Mouse (Mus musculus) CH12.LX (cell line): ENCODE measurements around the gene Ramp1.
A peak's percentile ranks its signal among the peaks of the same experiment; 100 is the strongest.

Experiments
- CHD1 ChIP-seq: IDR thresholded peaks from 2 replicates; pipeline ENCODE4 v1.6.1; 2012; ENCODE audit warnings: low read depth, low read length, improper control_type of control experiment, inconsistent platforms
- CTCF ChIP-seq, 2 experiments: IDR thresholded peaks in 1 of 2; conservative IDR thresholded peaks in 1 of 2; 2 replicates each; pipeline ENCODE4 v1.5.1; 2011 to 2012; ENCODE audit warnings: low read depth in 2 of 2, low read length in 2 of 2, improper control_type of control experiment in 1 of 2, inconsistent platforms in 1 of 2, mild to moderate bottlenecking in 1 of 2, moderate library complexity in 1 of 2
- E2F4 ChIP-seq: IDR thresholded peaks from 2 replicates; pipeline ENCODE4 v1.6.1; 2011; ENCODE audit warnings: low read depth, low read length, improper control_type of control experiment; ENCODE audit not compliant: insufficient replicate concordance
- EP300 ChIP-seq: IDR thresholded peaks from 2 replicates; pipeline ENCODE4 v1.6.1; 2011; ENCODE audit warnings: low read length, improper control_type of control experiment
- HCFC1 ChIP-seq: IDR thresholded peaks from 2 replicates; pipeline ENCODE4 v1.6.1; 2012; ENCODE audit warnings: low read depth, mild to moderate bottlenecking, inconsistent platforms, low read length, improper control_type of control experiment
- KAT2A ChIP-seq: IDR thresholded peaks from 2 replicates; pipeline ENCODE4 v1.6.1; 2012; ENCODE audit warnings: low read length, improper control_type of control experiment, inconsistent platforms; ENCODE audit not compliant: insufficient replicate concordance
- NELFE ChIP-seq: IDR thresholded peaks from 2 replicates; pipeline ENCODE4 v1.6.1; 2011; ENCODE audit warnings: low read depth, low read length, improper control_type of control experiment
- POLR2A ChIP-seq: IDR thresholded peaks from 2 replicates; pipeline ENCODE4 v1.6.1; 2011; ENCODE audit warnings: low read depth, mild to moderate bottlenecking, improper control_type of control experiment, low read length
- TBP ChIP-seq: conservative IDR thresholded peaks from 2 replicates; pipeline ENCODE4 v1.6.1; 2011; ENCODE audit warnings: low read depth, low read length, improper control_type of control experiment
- TCF12 ChIP-seq: IDR thresholded peaks from 2 replicates; pipeline ENCODE4 v1.6.1; 2014; ENCODE audit warnings: low read depth, mild to moderate bottlenecking, inconsistent platforms, low read length, improper control_type of control experiment
- USF1 ChIP-seq: IDR thresholded peaks from 2 replicates; pipeline ENCODE4 v1.6.1; 2014; ENCODE audit warnings: low read depth, mild to moderate bottlenecking, inconsistent platforms, low read length, improper control_type of control experiment

- TF ChIP-seq CTCF (conservative IDR thresholded peaks at IDR 0.05 in 1 of 2, IDR thresholded peaks at IDR 0.05 in 1 of 2; ENCODE audit: low read depth in 2 of 2, low read length in 2 of 2) (no peak), POLR2A (no peak), EP300 (0 out of 2 replicates have a peak, but pooled peaks have one; percentile 37), HCFC1 (no peak), TCF12 (no peak), USF1 (no peak), TBP (no peak), CHD1 (no peak), NELFE (no peak), E2F4 (no peak), KAT2A (no peak)
Measured at GRCm38 (mm10) chr1:91259794-91260193, 80.2 kb downstream of the Ramp1 start.
